Mouse (Mus musculus) spleen, adult 12 weeks (tissue): ENCODE measurements around the gene Nrbf2.
A peak's percentile ranks its signal among the peaks of the same experiment; 100 is the strongest.

ENCODE experiments used
- DNase-seq: peaks from one replicate; pipeline ENCODE4 v3.0.0; 2022; ENCODE audit warnings: low spot score

The Nrbf2 gene

GRCm38 (mm10) chr10:67295331-67295730, 10.2 kb upstream of the Nrbf2 start:
- no peak for DNase-seq

GRCm38 (mm10) chr10:67291087-67291486, 6.0 kb upstream of the Nrbf2 start:
- DNase-seq, result no peak

GRCm38 (mm10) chr10:67290622-67291021, 5.5 kb upstream of the Nrbf2 start:
- DNase-seq, result no peak

- no peak for DNase-seq
Observed at GRCm38 (mm10) chr10:67287877-67288276, 2.8 kb upstream of the Nrbf2 start.

- no peak for DNase-seq
Observed at GRCm38 (mm10) chr10:67284761-67285175, 337 bp downstream of the Nrbf2 start.

- DNase-seq, result peak; percentile 17
Observed at GRCm38 (mm10) chr10:67284311-67284710, 794 bp downstream of the Nrbf2 start.

GRCm38 (mm10) chr10:67283516-67283915, 1.6 kb downstream of the Nrbf2 start:
- no peak for DNase-seq

GRCm38 (mm10) chr10:67282531-67282930, 2.6 kb downstream of the Nrbf2 start:
- no peak for DNase-seq

GRCm38 (mm10) chr10:67281852-67282251, 3.3 kb downstream of the Nrbf2 start:
- DNase-seq, result no peak

- no peak for DNase-seq
Observed at GRCm38 (mm10) chr10:67275916-67276315, 9.2 kb downstream of the Nrbf2 start.

- no peak for DNase-seq
Observed at GRCm38 (mm10) chr10:67264852-67265251, 20.3 kb downstream of the Nrbf2 start.

- DNase-seq, result no peak
Observed at GRCm38 (mm10) chr10:67253115-67253514, 32.0 kb downstream of the Nrbf2 start.

- DNase-seq, result no peak
Observed at GRCm38 (mm10) chr10:67252353-67252752, 32.8 kb downstream of the Nrbf2 start.

GRCm38 (mm10) chr10:67250846-67251245, 34.3 kb downstream of the Nrbf2 start:
- no peak for DNase-seq

- no peak for DNase-seq
Observed at GRCm38 (mm10) chr10:67249486-67249885, 35.6 kb downstream of the Nrbf2 start.

GRCm38 (mm10) chr10:67247145-67247544, 38.0 kb downstream of the Nrbf2 start:
- DNase-seq, result peak; percentile 33

- no peak for DNase-seq
Observed at GRCm38 (mm10) chr10:67230439-67230838, 54.7 kb downstream of the Nrbf2 start.

GRCm38 (mm10) chr10:67226543-67226942, 58.6 kb downstream of the Nrbf2 start:
- DNase-seq, result no peak

- no peak for DNase-seq
Observed at GRCm38 (mm10) chr10:67226109-67226508, 59.0 kb downstream of the Nrbf2 start.

GRCm38 (mm10) chr10:67225528-67225927, 59.6 kb downstream of the Nrbf2 start:
- DNase-seq, result no peak

GRCm38 (mm10) chr10:67223942-67224341, 61.2 kb downstream of the Nrbf2 start:
- DNase-seq, result no peak

- no peak for DNase-seq
Observed at GRCm38 (mm10) chr10:67221284-67221683, 63.8 kb downstream of the Nrbf2 start.

GRCm38 (mm10) chr10:67220251-67220650, 64.9 kb downstream of the Nrbf2 start:
- no peak for DNase-seq

GRCm38 (mm10) chr10:67218873-67219565, 66.1 kb downstream of the Nrbf2 start:
- DNase-seq, result no peak
